Mouse (Mus musculus) heart, adult 11 months (tissue): ENCODE results near the gene Tmem63a.
A peak's percentile ranks its signal among the peaks of the same experiment; 100 is the strongest.

ENCODE experiments used
- DNase-seq: peaks from one replicate; pipeline ENCODE4 v3.0.0; 2022

Gene Tmem63a

DNA sequence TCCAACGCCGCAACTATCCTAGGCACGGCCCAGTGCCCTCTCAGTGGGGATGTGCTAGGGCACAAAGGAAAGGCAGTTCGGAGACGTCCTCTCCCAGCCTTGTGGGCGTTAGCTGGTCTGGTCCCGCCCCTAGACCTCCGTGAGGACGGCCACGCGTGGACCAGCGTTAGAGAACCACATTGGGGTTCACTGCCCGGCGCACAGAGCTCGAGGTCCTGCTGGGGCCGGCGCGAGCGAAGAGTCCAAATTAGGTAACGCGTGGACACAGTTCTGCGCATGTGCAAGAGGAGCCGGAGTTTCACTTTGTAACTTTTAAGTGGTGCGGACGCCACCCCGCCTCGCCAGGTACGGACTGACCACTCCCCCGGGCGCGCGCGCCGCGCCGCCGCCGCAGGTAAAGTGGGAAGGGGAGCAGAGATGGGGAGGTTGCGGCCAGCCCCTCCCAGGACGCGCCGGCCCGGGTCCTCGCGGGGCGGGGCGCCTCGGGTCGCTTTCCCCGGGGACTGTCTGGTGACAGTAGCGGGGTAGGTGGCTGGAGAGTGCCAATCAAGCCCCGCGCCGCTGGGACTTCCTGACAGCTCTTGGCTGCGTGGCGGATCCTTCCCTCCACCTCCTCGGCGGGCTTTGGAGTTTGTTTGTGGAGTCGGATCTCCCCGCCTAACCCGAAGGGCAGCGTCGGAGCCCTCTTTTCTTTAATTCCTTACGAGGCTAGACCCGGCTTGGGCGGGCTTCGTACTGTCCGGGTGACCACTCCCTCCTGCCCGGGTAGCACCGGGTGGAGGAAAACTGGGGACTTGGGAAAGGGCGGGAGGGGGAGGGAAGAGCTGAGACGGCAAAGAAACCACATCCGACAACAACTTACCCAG lies at the start of gene Tmem63a:
Tmem63a (plus strand) TSS at position 179 of the 866 bp plus-strand sequence.
- DNase-seq = peak; percentile 99

- no peak for DNase-seq
Measured at GRCm38 (mm10) chr1:180892808-180893207, 49.3 kb upstream of the Tmem63a start, which contains the start of gene Lefty2. TSS of gene Lefty2 (plus strand) at chr1:180893108.

- DNase-seq = peak; percentile 91
Measured at GRCm38 (mm10) chr1:180894088-180894987, 47.8 kb upstream of the Tmem63a start.

- DNase-seq = no peak
Measured at GRCm38 (mm10) chr1:180901107-180901506, 41.0 kb upstream of the Tmem63a start.

DNA sequence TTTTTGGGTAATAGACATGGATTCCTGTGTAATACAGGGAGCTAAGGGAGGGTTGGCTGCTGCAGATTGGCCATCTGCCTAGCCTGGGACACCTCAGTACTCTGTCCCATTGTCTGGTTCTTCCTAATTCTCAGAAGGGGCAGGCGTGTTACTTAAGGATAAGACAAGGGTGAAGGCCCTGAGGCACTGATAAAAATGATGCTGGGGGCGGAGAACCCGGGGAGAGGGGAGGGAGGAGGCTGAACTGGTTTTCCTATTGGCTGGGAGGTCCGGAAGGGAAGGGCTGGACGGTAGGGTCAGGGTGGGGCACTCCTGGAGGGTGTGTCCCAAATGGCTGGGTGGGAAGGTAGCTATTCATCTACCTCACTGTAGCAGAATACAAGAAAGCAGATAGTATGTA lies 39.2 kb upstream of the Tmem63a start:
- DNase-seq = peak; percentile 94

DNA sequence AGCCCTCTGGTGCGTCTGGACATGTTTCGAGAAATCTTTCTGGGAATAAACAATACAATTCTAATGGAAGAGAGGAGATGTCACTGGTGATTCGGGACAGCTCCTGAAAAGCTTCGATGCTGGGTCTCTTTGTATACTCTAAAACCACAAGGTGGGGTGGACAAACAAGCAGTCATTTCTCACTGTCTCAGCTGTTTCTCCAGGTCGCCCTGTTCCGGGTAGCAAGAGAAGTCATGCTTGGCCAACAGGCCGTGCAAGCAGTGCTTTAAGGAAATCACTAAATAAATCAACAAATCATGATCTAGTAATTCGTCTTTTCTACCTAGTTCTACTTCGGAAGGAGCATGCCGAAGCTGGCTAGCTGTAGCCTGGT lies 38.5 kb upstream of the Tmem63a start:
- DNase-seq = no peak

GRCm38 (mm10) chr1:180904039-180904814 lies 37.9 kb upstream of the Tmem63a start, which contains the start of gene Pycr2:
TSS of gene Pycr2 (plus strand) at chr1:180904293.
- DNase-seq = peak; percentile 100

DNA sequence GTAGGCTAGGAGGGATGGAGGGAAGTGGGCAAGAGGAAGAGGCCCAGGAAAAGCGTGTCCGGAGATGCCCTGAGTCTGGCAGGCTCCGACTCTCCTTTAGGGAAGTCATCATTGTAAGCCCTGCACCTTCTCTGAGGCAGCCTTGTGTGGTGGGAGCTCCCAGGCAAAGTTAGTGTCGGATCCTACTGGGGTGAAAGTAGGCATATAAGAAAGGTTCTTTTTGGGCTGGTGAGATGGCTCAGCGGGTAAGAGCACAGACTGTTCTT lies 37.4 kb upstream of the Tmem63a start:
- DNase-seq = no peak

DNA sequence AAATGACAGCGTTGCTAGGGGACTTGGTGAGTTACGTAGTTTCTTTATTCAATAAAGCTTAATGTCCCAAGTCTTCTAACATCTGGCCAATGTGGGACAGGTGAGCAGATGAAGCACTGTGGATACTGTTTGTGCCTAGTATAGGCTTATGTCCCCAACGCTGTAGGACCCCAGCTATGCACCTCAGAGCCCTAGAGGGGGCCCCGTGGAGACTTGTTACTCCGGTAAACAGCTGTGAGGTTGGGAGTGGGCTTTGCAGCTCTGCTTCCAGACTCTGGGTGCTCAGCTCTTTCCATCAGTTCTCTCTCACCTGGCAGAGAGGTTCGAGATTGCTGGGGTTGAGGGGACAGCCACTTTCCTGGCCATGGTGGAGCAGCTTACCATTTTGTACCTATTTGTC lies 36.8 kb upstream of the Tmem63a start:
- no peak for DNase-seq

DNA sequence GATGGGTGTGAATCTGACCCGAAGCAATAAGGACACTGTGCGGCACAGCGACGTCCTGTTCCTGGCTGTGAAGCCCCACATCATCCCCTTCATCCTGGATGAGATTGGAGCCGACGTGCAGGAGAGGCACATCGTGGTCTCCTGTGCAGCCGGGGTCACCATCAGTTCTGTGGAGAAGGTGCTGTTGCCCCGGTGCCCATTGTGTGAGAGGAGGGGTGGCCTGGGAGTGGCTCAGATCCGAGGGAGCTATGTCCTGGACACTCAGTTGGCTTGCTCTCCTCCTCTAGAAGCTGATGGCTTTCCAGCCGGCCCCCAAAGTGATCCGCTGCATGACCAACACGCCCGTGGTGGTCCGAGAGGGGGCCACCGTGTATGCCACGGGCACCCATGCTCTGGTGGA lies 36.3 kb upstream of the Tmem63a start:
- peak; percentile 87 for DNase-seq

GRCm38 (mm10) chr1:180906461-180907147 lies 35.5 kb upstream of the Tmem63a start:
- DNase-seq = peak; percentile 88

GRCm38 (mm10) chr1:180911138-180911537 lies 31.0 kb upstream of the Tmem63a start:
- peak; percentile 80 for DNase-seq

- DNase-seq = peak; percentile 85
Measured at GRCm38 (mm10) chr1:180911653-180912287, 30.4 kb upstream of the Tmem63a start.

- DNase-seq = no peak
Measured at GRCm38 (mm10) chr1:180912792-180913191, 29.4 kb upstream of the Tmem63a start.

- no peak for DNase-seq
Measured at GRCm38 (mm10) chr1:180913797-180914196, 28.3 kb upstream of the Tmem63a start.

DNA sequence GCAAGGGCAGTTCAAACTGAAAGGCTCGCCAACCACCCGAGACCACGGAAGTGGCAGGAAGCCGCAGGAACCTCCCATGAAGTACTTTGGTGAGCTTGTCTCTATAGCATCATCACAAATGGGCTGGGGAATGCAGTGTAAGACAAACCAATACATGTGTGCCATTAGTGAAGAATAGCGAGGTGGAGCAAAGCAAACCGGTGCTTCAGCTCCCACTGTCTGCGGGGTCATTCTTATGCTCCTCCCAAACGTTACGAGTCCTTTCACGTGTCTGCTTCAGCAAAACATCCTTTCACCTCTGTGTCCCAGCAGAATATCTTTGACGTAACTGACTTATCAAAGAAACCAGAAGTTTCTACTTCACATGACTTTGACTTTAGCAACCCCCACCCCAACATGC lies 25.7 kb upstream of the Tmem63a start:
- no peak for DNase-seq

GRCm38 (mm10) chr1:180917053-180917452 lies 25.1 kb upstream of the Tmem63a start:
- no peak for DNase-seq

GRCm38 (mm10) chr1:180919686-180920085 lies 22.5 kb upstream of the Tmem63a start:
- no peak for DNase-seq

DNA sequence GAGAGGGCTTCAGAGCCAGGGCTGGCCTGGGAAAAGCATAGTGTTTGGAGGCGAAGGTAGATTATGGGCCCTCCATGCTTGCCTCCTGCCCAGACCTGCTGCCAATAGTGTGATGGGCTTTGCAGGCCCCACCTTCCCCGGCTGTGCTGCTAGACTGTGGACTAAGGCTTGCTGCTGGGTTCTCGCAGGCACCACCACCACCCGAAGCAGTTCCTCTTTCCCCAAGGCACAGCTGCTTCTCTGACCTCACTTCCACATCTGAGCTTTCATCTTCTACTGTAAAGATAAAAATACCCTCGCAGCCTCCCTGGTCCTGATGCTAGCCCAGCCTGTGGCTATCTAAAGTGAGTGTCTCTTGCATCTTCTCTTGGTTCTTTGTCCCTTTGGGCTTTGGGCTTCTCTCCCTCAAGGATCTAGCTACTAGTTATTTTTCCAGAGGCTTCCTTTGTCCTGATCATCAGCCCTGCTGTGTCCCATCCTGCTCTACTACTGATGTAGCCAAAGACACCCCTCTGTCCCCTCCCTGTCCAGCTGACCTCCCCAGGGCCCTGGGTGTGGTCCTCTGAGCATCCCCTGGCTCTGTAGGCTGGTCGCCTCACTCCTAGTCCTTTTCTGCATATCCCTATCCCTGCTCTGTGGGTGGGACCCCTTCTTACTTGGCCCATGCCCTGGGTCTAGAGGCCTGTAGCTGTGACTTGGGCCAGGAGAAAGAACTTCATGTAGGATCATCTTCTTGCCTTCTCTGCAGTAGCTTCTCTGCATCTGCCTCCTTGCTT lies 19.7 kb upstream of the Tmem63a start:
- DNase-seq = peak; percentile 95

GRCm38 (mm10) chr1:180924737-180925136 lies 17.4 kb upstream of the Tmem63a start:
- peak; percentile 66 for DNase-seq

- DNase-seq = no peak
Measured at GRCm38 (mm10) chr1:180926286-180926685, 15.9 kb upstream of the Tmem63a start.
